Mouse (Mus musculus): ENCODE results near the gene Pdzd2.

Gene Pdzd2

DNA sequence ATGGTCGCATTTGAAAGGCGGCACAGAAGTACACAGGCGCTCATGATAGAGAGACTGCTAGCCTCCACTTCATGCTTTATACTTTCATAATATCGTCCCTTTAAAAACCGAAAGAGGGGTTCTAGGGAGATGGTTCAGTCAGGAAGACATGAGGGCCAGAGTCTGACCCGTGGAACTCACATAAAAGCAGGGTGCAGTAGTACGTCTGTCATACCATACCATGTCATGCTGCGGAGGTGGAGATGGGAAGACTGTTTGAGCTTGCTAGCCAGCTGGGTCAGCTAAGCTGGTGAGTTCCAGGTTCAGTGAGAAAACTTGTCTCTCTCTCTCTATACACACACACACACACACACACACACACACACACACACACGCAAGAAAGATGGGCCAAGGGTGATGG is 76.4 kb downstream of the Pdzd2 start:
- DNase-seq: no peak

DNA sequence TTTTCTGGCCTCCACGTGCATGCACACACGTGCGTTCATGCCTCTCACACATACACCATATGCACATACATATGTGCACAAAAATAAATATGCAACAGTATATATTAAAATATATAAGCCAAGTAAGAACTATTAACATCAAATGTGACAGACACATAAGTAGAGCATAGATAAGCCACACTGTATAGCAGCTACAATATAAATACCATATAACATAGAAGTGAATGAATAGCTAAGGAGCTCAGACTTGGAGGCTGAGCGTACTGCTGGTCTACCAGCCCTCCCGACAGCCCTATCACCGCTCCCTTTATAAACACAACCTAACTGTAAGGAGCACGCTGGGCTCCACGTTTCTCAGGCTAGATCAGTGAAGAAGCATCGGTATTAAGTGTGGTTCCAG is 79.4 kb downstream of the Pdzd2 start:
- no peak for DNase-seq

- DNase-seq: no peak
Measured at GRCm38 (mm10) chr15:12655959-12656662, 83.6 kb downstream of the Pdzd2 start.

- DNase-seq: no peak
Measured at GRCm38 (mm10) chr15:12655316-12655715, 84.4 kb downstream of the Pdzd2 start.

GRCm38 (mm10) chr15:12652336-12653031 is 87.2 kb downstream of the Pdzd2 start:
- no peak for DNase-seq

DNA sequence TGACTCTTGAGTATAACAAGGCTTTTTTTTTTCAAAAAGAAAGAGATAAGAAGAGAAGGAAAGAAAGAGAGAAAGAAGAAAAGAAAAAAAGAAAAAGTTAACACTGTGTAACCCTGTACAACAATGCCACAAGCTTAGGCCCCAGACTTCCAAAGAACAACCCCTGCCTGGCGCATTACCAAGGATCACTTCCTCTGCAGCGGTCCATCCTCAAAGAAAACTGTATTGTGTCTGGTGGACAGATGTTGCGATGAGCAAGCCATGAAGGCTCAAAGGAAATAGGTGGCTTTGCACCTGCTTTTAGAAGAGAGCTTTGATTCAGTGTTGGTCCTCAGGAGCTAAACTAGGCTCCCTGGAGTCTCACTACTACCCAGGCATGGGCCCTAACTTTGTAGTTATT is 89.5 kb downstream of the Pdzd2 start:
- DNase-seq: no peak

DNA sequence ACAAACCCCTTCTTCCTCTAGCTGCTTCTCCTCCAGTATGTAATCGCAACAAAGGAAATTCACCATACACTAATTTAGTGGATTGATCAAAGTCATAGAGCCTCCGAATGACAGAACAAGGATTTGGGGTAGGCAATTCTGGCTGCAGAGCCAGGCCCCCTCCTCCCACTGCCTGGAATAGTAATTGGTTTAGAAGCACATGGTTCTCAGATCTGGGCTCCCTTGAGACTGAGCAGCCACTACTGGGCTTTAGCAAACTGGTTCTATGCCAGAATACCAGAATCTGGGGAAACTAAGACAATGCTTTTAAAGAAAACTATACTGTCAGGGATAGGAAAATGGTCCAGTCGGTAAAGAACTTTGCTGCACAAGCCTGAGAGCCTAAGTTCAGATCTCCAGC is 90.0 kb downstream of the Pdzd2 start:
- no peak for DNase-seq

GRCm38 (mm10) chr15:12649131-12649530 is 90.6 kb downstream of the Pdzd2 start:
- no peak for DNase-seq

DNA sequence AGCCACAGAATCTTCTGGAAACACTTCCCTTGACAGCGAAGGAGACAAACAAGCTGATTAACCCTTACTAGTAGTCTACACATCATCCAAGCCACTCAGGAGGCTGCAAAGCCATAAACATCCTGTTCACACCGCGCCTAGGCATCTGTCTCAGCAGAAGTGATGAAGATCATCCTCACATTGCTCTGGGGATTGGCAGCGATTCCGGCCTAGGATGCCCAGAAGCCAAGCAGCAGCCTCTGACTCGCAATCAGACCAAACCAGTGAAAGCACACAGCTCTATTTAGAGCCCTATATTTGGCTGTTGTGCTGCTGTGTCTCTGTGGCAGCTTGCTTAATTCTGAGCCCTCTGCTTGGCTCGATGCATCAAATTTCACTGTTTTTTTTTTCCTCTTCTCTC is 99.0 kb downstream of the Pdzd2 start:
- no peak for DNase-seq

- DNase-seq: no peak
Measured at GRCm38 (mm10) chr15:12639776-12640175, 99.9 kb downstream of the Pdzd2 start.

GRCm38 (mm10) chr15:12639181-12639580 is 100.5 kb downstream of the Pdzd2 start:
- no peak for DNase-seq

DNA sequence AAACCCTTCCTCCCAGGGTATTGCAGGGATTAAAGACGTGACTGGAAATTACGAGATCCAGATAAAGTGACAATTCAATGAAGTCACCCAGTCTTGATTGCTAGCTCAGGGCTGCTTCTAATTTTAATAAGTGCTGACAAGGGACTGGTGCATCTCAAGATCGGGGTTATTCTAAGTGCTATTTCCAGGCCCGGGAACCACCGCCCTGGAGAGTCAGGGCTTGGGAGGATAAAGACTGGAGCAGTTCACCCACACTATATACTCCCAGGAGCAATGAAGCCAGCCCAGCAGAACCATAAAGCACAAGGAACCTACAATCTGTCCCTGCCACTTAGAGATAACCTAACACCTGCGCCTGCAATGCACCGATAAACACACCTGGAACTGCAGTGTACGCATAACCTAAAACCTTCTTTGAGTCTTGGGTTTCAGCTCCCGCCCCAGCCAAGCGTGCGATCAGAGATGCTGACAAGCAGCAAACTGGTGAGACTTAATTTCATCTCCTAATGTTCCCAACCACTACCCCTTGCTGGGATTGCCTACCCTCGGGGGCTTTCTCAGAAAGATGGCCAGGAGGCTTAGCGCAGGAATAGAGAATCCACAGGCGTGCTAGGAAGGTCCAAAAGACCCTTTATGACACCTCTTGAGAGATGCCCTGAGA is 101.2 kb downstream of the Pdzd2 start:
- DNase-seq: no peak

GRCm38 (mm10) chr15:12637511-12637910 is 102.2 kb downstream of the Pdzd2 start:
- DNase-seq: no peak

GRCm38 (mm10) chr15:12636386-12636785 is 103.3 kb downstream of the Pdzd2 start:
- no peak for DNase-seq

DNA sequence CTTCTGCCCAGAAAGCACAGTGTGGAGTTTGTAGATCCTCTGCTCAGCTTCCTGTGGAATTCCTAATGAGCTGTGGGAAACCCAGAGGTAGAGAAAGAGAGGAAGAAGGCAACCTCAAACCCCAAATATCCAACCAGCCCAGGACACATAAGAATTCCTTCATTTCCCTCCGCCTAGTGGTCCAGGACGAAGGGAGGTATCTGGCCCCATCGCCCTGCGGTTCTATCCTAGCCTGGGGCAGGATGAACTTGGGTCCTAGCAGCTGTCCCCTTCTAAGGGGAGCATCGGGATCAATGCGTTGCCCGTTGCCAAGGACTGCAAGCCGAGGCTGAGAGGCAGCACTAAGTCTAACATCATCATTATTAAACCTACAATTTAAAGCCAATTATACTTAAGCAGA is 104.8 kb downstream of the Pdzd2 start:
- DNase-seq: no peak

- no peak for DNase-seq
Measured at GRCm38 (mm10) chr15:12629164-12629563, 110.6 kb downstream of the Pdzd2 start.

DNA sequence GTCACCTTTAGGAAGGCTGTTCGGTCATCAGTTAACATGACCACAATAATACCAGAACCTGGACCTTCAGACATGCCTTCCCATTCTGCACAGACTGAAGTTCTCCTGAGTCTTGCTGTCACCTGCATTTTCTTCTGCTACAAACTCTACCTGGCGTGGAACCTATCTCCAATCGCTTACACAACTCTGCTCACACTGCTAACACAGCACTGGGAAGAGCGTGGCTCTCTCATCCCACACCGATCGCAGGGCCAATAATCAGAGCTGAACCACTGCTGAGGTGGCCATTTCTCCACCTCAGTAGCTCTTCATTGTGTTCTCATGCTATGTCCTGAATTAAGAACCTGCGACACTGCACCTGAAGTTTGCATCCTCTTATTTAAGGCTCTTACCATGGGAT is 111.3 kb downstream of the Pdzd2 start:
- DNase-seq: no peak

DNA sequence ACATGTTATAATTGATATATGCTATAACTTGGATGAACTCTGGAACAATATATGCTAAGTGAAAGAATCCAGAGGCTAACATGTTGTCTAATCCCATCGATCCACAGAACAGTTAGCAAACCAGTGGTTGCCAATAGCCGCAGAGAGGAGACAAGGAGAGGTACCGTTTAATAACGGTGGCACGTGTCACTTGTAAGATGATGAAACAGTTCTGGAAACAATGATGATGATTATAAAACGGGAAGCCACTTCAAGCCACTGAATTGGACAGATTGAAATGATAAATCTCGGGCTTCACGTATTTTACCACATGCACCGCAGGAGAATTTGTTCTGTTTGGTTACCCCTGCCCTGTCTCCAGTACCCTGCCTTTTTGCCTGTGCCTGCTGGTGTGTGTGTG is 112.8 kb downstream of the Pdzd2 start:
- DNase-seq: no peak

GRCm38 (mm10) chr15:12626166-12626565 is 113.6 kb downstream of the Pdzd2 start:
- no peak for DNase-seq

DNA sequence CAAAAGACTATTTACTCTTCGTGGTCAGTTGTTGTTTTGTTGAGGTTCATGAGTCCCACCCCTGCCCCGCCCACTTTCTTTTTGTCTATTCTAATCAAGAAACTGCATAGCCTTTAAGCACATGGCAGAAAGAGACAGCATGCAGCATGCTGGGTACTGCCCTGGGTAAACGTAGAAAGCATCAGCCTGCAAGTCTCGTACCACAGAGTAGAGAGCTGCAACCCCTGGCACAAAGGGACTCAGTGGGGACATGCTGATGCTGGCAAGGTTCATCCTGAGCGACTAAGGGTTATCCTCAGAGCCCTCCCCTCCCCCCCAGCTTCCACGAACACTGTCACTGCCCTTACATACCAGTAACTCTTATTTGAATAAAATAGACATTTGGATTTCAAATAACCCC is 114.2 kb downstream of the Pdzd2 start:
- no peak for DNase-seq

GRCm38 (mm10) chr15:12623521-12623920 is 116.2 kb downstream of the Pdzd2 start:
- no peak for DNase-seq

- no peak for DNase-seq
Measured at GRCm38 (mm10) chr15:12622701-12623100, 117.0 kb downstream of the Pdzd2 start.

DNA sequence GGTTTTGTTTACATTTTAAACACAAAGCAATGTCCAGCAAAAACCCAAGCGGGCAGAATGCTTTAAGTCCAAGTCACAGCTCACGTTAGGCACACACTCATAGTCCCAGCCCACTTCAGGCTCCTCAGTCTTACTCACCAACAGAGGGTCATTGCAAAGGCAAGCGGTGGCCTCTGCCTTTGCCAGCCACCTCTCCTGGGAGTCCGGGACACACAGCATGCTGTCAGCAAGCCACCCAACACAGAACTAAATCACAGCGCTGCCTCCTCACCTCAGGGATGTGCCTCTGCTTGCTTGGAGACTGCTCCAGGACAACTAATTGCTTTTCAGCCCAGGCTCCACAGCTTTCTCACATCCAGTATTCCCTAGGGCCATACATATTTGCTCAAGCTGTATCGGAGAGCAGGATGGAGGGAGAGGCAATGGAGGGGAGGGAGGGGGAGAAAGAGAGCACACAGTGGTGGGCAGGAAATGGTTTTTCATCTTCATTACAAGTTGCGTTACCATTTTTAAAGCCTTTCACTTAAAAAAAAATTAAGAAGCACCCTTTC is 117.6 kb downstream of the Pdzd2 start:
- no peak for DNase-seq

DNA sequence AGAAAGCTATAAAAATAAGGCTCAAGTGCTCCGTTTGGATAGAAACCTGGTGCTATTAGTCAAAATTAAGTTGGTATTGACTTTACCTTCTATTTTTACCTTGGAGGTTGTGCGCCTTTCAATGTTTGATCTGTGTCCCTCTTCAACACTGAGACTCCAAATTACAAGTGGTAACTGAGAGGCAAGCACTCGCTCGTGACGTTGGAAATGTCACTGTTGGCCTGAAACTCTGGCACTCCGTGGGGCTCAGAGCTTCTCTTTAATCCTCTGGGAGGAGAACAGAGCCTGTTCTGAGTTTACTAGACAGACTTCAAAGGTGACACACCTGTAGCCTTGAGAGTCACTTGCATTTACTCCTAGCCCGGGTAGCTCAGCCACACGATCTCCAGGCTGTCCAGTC is 120.5 kb downstream of the Pdzd2 start:
- no peak for DNase-seq
